Mouse (Mus musculus) midbrain, embryonic 16.5 days (tissue): ENCODE measurements around the gene Kifc1. TPM values are rescaled to one million over a fixed set of nuclear protein-coding genes. Genes with fewer than 3 reads are reported as not detected.
A peak's percentile ranks its signal among the peaks of the same experiment; 100 is the strongest.

Experiments
- ATAC-seq: fragments of 200-750 bp; cut with Nextera tagmentation; 2 replicates; pipeline ENCODE4 v1.8.0; 2017; ENCODE audit warnings: moderate TSS enrichment
- H3K27ac ChIP-seq: fragments of 300-500 bp; sonication (generic); 2 replicates; pipeline ENCODE4 v1.5.1; 2014; ENCODE audit warnings: mild to moderate bottlenecking, low read length, mixed read lengths
- H3K27me3 ChIP-seq: fragments of 300-500 bp; sonication (generic); 2 replicates; pipeline ENCODE4 v1.6.1; 2014; ENCODE audit warnings: low read depth, low read length, mixed read lengths; ENCODE audit not compliant: control insufficient read depth, insufficient read depth
- H3K36me3 ChIP-seq: fragments of 300-500 bp; sonication (generic); 2 replicates; pipeline ENCODE4 v1.6.1; 2014; ENCODE audit warnings: mild to moderate bottlenecking, low read length, moderate library complexity, mixed read lengths; ENCODE audit not compliant: control insufficient read depth, insufficient read depth
- H3K4me1 ChIP-seq: fragments of 300-500 bp; sonication (generic); 2 replicates; pipeline ENCODE4 v1.6.1; 2014; ENCODE audit warnings: mild to moderate bottlenecking, low read length, mixed read lengths; ENCODE audit not compliant: control insufficient read depth, insufficient read depth
- H3K4me2 ChIP-seq: fragments of 300-500 bp; sonication (generic); 2 replicates; pipeline ENCODE4 v1.6.1; 2014; ENCODE audit warnings: mild to moderate bottlenecking, low read length, mixed read lengths
- H3K4me3 ChIP-seq: fragments of 300-500 bp; sonication (generic); 2 replicates; pipeline ENCODE4 v1.5.1; 2014; ENCODE audit warnings: low read depth, mild to moderate bottlenecking, low read length, moderate library complexity, mixed read lengths
- H3K9ac ChIP-seq: fragments of 300-500 bp; sonication (generic); 2 replicates; pipeline ENCODE4 v1.6.1; 2014; ENCODE audit warnings: low read depth, low read length, mixed read lengths
- H3K9me3 ChIP-seq: fragments of 300-500 bp; sonication (generic); replicated peaks from 2 replicates; pipeline ENCODE4 v1.6.1; 2014; ENCODE audit warnings: mild to moderate bottlenecking, low read length, mixed read lengths; ENCODE audit not compliant: control insufficient read depth, poor library complexity, severe bottlenecking
- WGBS: fragments of 180-500 bp; shearing (Covaris S2); extraction: QIAGEN DNeasy Blood & Tissue Kit; methylation state at CpG from one replicate; pipeline ENCODE4 v1.1.7; 2014; 5-methylcytosine and 5-hydroxymethylcytosine counted together
- polyA plus RNA-seq: library from polyadenylated mRNA; unstranded; fragments of >200 nt; fragmentation: Nextera tagmentation; extraction: Ambion mirVana; gene quantifications from 2 replicates; pipeline ENCODE4 v1.2.1, GENCODE M21; 2015

The Kifc1 gene
- polyA plus RNA-seq, 1 experiment from 2014 or later, result 2.8 TPM

DNA sequence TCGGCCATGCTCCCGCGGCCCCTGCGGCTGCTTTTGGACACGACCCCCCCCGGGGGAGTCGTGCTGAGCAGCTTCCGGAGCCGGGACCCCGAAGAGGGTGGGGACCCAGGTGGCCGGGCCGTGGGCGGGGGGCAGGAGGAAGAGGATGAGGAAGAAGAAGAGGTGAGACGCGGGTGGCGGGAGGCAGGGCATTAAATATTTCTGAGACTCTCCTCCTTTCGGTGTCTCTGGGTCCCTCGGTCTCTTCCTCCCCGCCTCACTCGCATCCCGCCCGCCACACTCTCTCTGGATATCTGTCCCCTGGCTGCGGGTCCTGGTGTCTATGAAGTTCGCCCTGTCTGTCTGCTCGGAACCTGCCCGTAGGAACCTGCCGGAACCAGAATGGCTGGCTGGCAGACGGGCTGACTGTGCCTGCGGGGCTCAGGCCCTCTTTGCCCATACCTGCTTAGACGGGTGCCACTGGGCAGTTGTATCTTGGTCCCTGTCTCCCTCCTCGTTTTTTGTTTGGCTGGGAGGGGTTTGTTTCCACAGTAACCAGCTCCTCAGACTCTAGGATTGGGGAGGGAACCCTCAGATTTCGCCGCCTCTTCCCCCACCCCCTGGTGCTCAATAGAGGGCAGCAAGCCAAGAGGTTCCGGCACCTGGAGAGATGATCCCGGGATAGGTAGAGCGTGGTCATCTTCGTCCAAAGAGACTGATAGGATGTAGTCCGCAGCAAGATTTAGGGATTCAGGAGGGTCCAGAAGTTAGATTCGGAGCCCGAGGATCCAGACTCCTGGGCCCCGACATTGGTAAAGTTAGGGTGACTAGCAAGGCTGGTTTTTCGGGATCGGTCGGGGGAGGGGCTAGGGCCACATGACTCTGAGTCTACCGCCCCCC lies 40.1 kb upstream of the Kifc1 start:
- 0% methylated on average over 43 of the region's 45 CpGs for WGBS
- Histone ChIP-seq H3K36me3 (peaks cover 9% of the 10 kb centered on the region), H3K9ac (peak overlapping the region; percentile 92), H3K4me1 (peaks cover 17% of the 10 kb centered on the region), H3K27ac (peak overlapping the region; percentile 94), H3K4me3 (peak overlapping the region; percentile 88), H3K9me3 (no peaks in the 10 kb centered on the region), H3K27me3 (no peaks in the 10 kb centered on the region), H3K4me2 (peak overlapping the region; percentile 99)
- ATAC-seq, result peak; percentile 22; the same call in 1 of the 2 replicates

DNA sequence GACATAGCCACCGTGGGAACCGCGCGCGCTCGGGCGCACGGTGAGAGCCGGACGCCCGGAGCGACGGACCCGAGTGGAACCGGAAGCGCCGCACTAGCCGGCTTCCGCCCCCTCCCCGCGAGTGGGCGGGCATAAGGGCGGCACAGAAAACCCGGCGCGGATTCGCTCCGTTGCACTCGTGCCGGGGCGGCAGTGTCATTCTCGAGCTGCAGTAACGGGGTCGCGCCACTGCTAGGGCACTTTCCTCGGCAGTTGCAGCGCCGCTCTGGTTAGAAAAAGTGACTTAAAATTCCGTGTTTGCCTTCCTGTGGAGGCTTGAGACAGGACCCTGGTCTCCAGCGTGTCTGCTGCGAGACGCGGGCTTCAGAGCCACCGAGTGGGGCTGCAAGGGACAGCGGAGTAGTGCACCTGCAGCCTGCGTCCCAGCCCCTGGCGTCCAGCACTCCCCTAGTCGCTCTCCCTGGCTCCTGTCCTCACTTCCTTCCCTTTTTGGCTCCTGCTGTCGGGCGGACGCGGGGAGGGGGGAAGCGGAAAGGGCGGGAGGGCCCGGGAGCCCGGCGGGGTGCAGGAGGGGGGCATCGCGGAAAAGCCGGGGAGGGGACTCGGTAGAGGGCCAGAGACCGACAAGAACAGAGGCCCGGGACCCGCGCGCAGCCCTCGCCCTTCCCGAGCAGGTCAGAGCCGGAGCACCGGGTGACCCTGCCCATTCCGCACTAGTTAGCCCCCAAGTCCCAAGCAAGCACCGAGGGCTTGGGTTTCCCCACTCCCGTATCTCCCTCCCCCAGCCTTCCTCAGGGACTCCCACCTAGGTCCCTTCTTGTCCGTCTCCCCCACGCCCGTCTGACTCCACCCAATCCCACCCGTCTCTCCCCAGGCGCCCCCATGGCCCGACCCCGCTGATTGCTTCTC lies 39.2 kb upstream of the Kifc1 start, which contains the start of gene Rgl2:
Rgl2 (plus strand) TSS at position 173 of the 909 bp plus-strand sequence.
- peak within 1 kb of the TSS; percentile 94 for H3K27ac ChIP-seq
- H3K4me3 ChIP-seq, result peak within 1 kb of the TSS; percentile 88
- peaks cover 5% of the 10 kb centered on the region for H3K36me3 ChIP-seq
- no peaks in the 10 kb centered on the region for H3K27me3 ChIP-seq
- peak; percentile 84 for ATAC-seq
- peaks cover 17% of the 10 kb centered on the region for H3K4me1 ChIP-seq
- under 1% methylated on average over 69 of the region's 80 CpGs for WGBS
- H3K4me2 ChIP-seq, result peak within 1 kb of the TSS; percentile 99
- H3K9ac ChIP-seq, result peak within 1 kb of the TSS; percentile 92
- no peaks in the 10 kb centered on the region for H3K9me3 ChIP-seq

DNA sequence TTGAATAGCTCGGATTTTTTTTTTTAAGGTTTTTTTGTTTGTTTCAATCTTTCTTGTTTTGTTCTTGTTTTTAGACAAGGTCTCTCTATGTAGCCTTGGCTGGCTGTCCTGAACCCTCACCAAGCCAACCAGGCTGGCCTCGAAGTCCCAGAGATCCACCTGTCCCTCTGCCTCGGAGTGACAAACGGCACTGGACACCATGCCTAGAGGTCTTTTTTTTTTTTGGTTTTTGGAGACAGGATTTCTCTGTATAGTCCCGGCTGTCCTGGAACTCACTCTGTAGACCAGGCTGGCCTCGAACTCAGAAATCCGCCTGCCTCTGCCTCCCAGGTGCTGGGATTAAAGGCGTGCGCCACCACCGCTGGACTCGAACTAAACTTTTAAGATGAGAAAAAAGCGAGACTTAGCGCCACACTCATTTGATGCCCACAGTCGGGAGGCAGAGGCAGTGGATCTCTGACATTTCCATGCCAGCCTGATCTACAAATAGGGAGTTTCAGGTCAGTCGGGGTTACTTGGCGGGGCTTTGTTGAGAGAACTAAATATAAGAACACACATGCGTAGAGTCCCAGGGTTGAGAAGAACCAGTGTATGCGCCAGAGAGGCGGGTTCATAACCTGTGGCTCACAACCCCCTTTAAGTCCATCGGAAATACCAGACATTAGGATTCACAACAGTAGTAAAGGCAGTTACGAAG lies 37.9 kb upstream of the Kifc1 start:
- Histone ChIP-seq H3K9ac (peak overlapping the region; percentile 92), H3K4me3 (peak overlapping the region; percentile 88), H3K9me3 (no peaks in the 10 kb centered on the region), H3K36me3 (peaks cover 5% of the 10 kb centered on the region), H3K4me2 (peak overlapping the region; percentile 99), H3K27ac (no peak overlapping the region), H3K4me1 (peaks cover 17% of the 10 kb centered on the region), H3K27me3 (no peaks in the 10 kb centered on the region)
- WGBS, result 65% methylated on average over 21 of the region's 21 CpGs
- no peak for ATAC-seq

DNA sequence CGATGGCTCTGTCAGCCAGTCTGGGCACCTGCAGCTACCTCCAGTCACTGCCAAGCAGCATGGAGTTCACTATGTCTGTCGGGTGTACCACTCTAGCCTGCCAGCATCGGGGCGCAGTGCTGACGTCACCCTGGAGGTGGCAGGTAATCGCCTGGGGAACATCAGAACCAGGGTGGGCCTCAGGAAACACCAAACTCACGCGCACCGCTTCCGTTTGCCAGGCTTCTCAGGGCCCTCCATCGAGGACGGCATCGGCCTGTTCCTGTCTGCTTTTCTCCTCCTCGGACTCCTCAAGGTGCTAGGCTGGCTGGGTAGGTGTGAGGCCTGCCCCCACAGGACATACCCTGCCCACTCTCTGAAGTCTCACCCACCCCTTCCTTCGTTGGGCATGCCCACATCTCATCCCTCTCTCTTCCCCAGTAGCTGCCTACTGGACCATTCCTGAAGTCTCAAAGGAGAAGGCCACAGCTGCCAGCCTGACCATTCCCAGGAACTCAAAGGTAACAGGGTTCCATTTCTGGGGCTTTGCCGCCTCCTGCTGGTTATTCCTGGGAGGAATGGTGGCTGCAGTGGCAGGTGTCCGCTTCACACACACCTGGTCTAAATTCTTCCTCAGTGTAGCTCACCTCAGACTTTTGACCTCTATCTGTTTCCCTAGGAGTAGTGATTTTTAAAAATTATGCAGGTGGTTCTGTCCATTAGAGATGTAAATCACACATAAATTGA lies 35.9 kb upstream of the Kifc1 start:
- WGBS, result 80% methylated on average over 17 of the region's 17 CpGs
- H3K9me3 ChIP-seq, result no peaks in the 10 kb centered on the region
- peaks cover 17% of the 10 kb centered on the region for H3K4me1 ChIP-seq

DNA sequence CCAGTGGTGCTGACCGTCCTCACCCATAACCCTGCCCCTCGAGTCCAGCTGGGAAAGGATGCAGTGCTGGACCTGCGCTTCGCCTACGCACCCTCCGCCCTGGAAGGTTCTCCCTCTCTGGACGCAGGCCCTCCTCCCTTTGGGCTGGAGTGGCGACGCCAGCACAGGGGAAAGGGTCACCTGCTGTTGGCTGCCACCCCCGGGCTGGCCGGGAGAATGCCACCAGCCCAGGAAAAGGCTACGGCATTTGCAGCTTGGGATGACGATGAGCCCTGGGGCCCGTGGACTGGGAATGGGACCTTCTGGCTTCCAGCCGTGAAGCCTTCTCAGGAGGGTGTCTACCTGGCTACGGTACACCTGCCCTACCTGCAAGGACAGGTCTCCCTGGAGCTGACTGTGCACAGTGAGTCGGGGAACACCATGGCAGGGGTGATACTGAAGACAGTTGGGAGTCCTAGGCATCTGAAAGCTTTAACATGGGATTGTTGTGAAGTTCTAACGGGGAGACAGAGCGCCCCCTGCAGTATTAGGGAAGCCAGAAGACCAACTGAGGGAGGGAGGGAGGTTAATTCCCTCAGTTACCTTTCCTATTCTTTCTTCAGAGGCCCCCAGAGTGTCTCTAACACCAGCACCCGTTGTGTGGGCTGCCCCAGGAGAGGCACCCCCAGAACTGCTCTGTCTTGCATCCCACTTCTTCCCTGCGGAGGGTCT lies 35.1 kb upstream of the Kifc1 start:
- Histone ChIP-seq H3K4me2 (no peak overlapping the region), H3K27ac (no peak overlapping the region), H3K9me3 (no peaks in the 10 kb centered on the region), H3K4me1 (peaks cover 10% of the 10 kb centered on the region), H3K9ac (no peak overlapping the region), H3K36me3 (peaks cover 5% of the 10 kb centered on the region; the same call in 1 of the 2 replicates), H3K27me3 (no peaks in the 10 kb centered on the region), H3K4me3 (no peak overlapping the region)
- ATAC-seq, result no peak
- 85% methylated on average over 20 of the region's 21 CpGs for WGBS

More for the DNA sequence above, 35.9 kb upstream of the Kifc1 start:
- Histone ChIP-seq H3K36me3 (peaks cover 5% of the 10 kb centered on the region; the same call in 1 of the 2 replicates), H3K4me2 (no peak overlapping the region), H3K27ac (no peak overlapping the region), H3K9ac (no peak overlapping the region), H3K27me3 (no peaks in the 10 kb centered on the region), H3K4me3 (no peak overlapping the region)
- no peak for ATAC-seq

DNA sequence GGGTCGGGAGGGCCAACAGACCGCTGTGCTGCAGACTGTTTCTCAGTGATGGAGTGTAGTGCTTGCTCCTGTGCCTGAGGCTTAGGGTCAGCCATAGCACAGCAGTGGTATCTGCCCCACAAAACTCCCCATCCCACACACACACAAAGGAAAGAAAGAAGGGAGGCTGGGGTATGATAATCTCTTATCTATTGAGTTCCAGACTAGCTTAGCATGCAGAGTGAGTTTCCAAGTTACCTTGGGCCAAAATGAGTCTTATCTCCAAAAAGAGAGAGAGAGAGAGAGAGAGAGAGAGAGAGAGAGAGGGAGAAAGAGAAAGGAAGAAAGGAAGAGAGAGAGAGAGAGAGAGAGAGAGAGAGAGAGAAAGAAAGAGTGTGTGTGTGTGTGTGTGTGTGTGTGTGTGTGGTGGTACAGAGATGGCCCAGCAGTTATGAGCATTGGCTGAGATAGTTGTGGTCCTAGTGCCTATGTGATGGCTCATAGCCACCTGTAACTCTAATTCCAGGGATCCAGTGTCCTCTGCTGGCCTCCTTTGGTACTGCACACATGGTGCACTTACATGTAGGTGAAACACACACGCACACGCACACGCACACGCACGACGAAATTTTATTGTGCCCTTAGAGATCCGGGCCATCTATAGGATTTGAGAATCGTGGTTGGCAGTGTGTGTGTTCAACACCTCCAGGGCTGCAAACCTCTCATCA lies 34.3 kb upstream of the Kifc1 start:
- WGBS, result 87% methylated on average over 10 of the region's 10 CpGs

DNA sequence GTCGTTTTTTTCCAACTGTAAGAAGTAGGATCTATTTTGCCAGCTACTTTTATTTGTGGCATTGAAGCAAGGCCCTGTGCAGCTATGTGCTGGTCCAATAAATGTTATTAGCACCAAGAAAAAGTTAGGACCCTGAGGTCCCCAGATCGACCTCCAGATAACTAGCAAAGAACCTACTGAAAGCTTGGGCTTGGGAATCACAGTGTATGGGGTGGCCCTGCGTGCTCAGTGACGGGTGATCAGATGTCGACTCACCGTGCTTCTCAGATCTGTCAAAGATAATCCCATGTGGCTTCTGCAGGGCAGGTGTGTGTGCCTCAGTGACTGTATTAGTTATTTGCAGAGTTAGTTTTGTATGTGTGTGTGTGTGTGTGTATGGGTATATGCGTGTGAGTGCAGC lies 30.9 kb upstream of the Kifc1 start:
- Histone ChIP-seq H3K9me3 (no peaks in the 10 kb centered on the region), H3K36me3 (peaks cover 3% of the 10 kb centered on the region; the same call in 1 of the 2 replicates), H3K4me3 (no peak overlapping the region), H3K9ac (no peak overlapping the region), H3K27ac (no peak overlapping the region), H3K27me3 (peaks cover 2% of the 10 kb centered on the region; the same call in 1 of the 2 replicates), H3K4me2 (no peak overlapping the region), H3K4me1 (peaks cover 20% of the 10 kb centered on the region)
- no peak for ATAC-seq
- 90% methylated on average over 7 of the region's 7 CpGs for WGBS

More for the DNA sequence above, 34.3 kb upstream of the Kifc1 start:
- H3K9ac ChIP-seq, result no peak overlapping the region
- no peak overlapping the region for H3K4me2 ChIP-seq
- H3K4me3 ChIP-seq, result no peak overlapping the region
- H3K36me3 ChIP-seq, result peaks cover 5% of the 10 kb centered on the region; the same call in 1 of the 2 replicates
- H3K27me3 ChIP-seq, result no peaks in the 10 kb centered on the region
- peaks cover 17% of the 10 kb centered on the region for H3K4me1 ChIP-seq
- no peaks in the 10 kb centered on the region for H3K9me3 ChIP-seq
- no peak overlapping the region for H3K27ac ChIP-seq
- no peak for ATAC-seq
